Mouse (Mus musculus) lung, embryonic 16.5 days (tissue): ENCODE data around the gene Tgfb3. TPM values are rescaled to one million over a fixed set of nuclear protein-coding genes. Genes with fewer than 3 reads are reported as not detected.
A peak's percentile ranks its signal among the peaks of the same experiment; 100 is the strongest.

Source experiments
- ATAC-seq: fragments of 200-750 bp; cut with Nextera tagmentation; 2 replicates; pipeline ENCODE4 v1.8.0; 2017; ENCODE audit warnings: low read depth, mild to moderate bottlenecking, moderate library complexity
- H3K27ac ChIP-seq: fragments of 300-500 bp; sonication (generic); 2 replicates; pipeline ENCODE4 v1.5.1; 2014; ENCODE audit warnings: mild to moderate bottlenecking, control low read depth, low read length
- H3K27me3 ChIP-seq: fragments of 300-500 bp; sonication (generic); 2 replicates; pipeline ENCODE4 v1.6.1; 2014; ENCODE audit warnings: low read depth, low read length, mixed read lengths; ENCODE audit not compliant: control insufficient read depth, insufficient read depth
- H3K36me3 ChIP-seq: fragments of 300-500 bp; sonication (generic); 2 replicates; pipeline ENCODE4 v1.6.1; 2014; ENCODE audit warnings: low read length; ENCODE audit not compliant: control insufficient read depth, insufficient read depth
- H3K4me1 ChIP-seq: fragments of 300-500 bp; sonication (generic); replicated peaks from 2 replicates; pipeline ENCODE4 v1.6.1; 2014; ENCODE audit warnings: low read length, mixed read lengths; ENCODE audit not compliant: control insufficient read depth, insufficient read depth
- H3K4me2 ChIP-seq: fragments of 300-500 bp; sonication (generic); 2 replicates; pipeline ENCODE4 v1.6.1; 2014; ENCODE audit warnings: low read depth, low read length, control low read depth
- H3K4me3 ChIP-seq: fragments of 300-500 bp; sonication (generic); 2 replicates; pipeline ENCODE4 v1.5.1; 2014; ENCODE audit warnings: mild to moderate bottlenecking, low read length, control low read depth
- H3K9ac ChIP-seq: fragments of 300-500 bp; sonication (generic); 2 replicates; pipeline ENCODE4 v1.6.1; 2014; ENCODE audit warnings: low read length, control low read depth
- H3K9me3 ChIP-seq: fragments of 300-500 bp; sonication (generic); 2 replicates; pipeline ENCODE4 v1.6.1; 2016; ENCODE audit warnings: low read length; ENCODE audit not compliant: control insufficient read depth
- WGBS: fragments of 180-500 bp; shearing (Covaris S2); extraction: QIAGEN DNeasy Blood & Tissue Kit; methylation state at CpG from one replicate; pipeline ENCODE4 v1.1.7; 2014; 5-methylcytosine and 5-hydroxymethylcytosine counted together
- polyA plus RNA-seq: library from polyadenylated mRNA; unstranded; fragments of >200 nt; fragmentation: Nextera tagmentation; extraction: Ambion mirVana; gene quantifications from 2 replicates; pipeline ENCODE4 v1.2.1, GENCODE M21; 2015

Gene Tgfb3
- 43.2 and 50.3 TPM in 2 replicates for polyA plus RNA-seq

- Histone ChIP-seq H3K9me3 (no peaks in the 10 kb centered on the region), H3K4me1 (peaks cover 23% of the 10 kb centered on the region), H3K4me2 (peak within 1 kb of the TSS; percentile 89), H3K27ac (peak within 1 kb of the TSS; percentile 98), H3K4me3 (peak within 1 kb of the TSS; percentile 63), H3K36me3 (no peaks in the 10 kb centered on the region), H3K27me3 (no peaks in the 10 kb centered on the region), H3K9ac (peak within 1 kb of the TSS; percentile 87)
- under 1% methylated on average over 25 of the region's 25 CpGs for WGBS
- ATAC-seq: peak; percentile 87
These were observed at the start of gene Tgfb3 for GRCm38 (mm10) chr12:86078553-86079201. Gene Tgfb3 (minus strand): TSS chr12:86079041.

DNA sequence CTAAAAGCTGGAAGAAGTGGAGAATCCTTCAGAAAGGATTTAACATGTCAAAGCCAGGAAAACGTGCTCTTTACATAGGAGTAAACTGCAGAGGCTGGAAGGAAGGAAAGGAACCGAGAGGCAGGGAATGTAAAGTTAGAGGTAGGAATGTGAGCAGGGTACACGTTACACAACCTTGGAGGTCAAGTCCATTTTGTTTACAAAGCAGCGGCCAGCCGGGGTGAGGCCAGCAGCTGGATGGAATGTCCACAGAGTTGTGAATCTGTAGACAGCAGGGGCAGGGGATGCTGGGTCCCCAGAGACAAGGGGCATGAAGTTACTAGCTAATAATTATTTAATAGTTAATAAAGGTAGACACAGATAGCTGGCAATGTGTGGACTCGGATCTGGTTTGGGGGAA lies 49.3 kb upstream of the Tgfb3 start:
- WGBS: 27% methylated on average over 6 of the region's 6 CpGs
- Histone ChIP-seq H3K27me3 (no peaks in the 10 kb centered on the region), H3K9ac (no peak overlapping the region), H3K36me3 (no peaks in the 10 kb centered on the region), H3K4me1 (peaks cover 8% of the 10 kb centered on the region; the same call in 1 of the 2 replicates), H3K27ac (no peak overlapping the region), H3K9me3 (no peaks in the 10 kb centered on the region), H3K4me3 (no peak overlapping the region), H3K4me2 (no peak overlapping the region)
- ATAC-seq: no peak

DNA sequence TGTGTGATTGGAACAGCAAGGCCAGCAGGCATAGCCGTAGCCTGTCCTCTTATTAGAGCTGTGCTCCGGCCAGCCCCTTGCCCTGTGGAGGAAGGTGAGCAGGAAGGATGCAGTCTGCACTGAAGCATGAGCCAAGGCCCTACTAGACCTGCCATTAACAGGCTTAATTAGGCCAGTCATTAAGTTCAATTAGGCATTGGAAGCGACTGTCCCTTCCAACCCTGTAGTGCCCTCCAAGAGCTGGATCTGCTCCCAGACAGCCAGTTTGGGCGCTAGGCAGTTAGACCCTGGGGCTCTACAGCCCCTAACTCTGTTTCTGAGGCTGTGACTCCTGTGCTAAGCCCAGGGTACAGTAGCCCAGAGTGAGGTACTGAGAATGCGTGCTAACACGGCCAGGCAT lies 45.2 kb upstream of the Tgfb3 start:
- no peaks in the 10 kb centered on the region for H3K36me3 ChIP-seq
- WGBS: 83% methylated on average over 6 of the region's 6 CpGs
- no peak for ATAC-seq

DNA sequence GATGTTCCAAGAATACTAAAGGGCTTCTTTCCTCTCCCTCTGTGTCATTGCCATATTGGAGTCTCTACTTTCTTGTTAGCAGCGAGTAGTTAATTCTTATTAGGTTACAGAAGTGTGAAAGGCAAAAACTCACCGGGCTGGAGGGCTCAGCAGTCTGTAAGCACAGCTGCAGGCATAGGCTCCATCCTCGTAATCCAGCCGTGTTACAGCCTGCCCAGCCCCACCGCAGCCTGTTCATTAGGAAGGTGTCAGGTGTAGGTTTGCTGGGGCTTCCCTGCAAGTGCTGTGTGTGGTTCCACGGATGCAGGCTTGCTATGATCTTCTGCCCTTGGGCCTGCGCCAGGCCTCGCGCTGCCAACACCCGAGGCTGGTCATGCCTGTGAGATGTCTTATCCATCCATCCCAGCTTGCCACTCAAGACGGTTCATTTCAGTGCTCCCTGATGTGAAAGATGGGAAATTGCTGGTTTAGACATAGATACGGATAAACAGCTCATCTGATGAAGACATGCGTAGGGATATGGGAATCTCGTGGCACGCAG lies 37.5 kb upstream of the Tgfb3 start:
- no peaks in the 10 kb centered on the region for H3K9me3 ChIP-seq
- H3K4me2 ChIP-seq: no peak overlapping the region
- WGBS: 75% methylated on average over 15 of the region's 15 CpGs
- ATAC-seq: no peak
- no peak overlapping the region for H3K9ac ChIP-seq
- no peaks in the 10 kb centered on the region for H3K4me1 ChIP-seq
- H3K36me3 ChIP-seq: no peaks in the 10 kb centered on the region
- H3K27ac ChIP-seq: no peak overlapping the region
- no peak overlapping the region for H3K4me3 ChIP-seq
- no peaks in the 10 kb centered on the region for H3K27me3 ChIP-seq

More for the DNA sequence above, 45.2 kb upstream of the Tgfb3 start:
- no peaks in the 10 kb centered on the region for H3K9me3 ChIP-seq
- no peak overlapping the region for H3K9ac ChIP-seq
- no peaks in the 10 kb centered on the region for H3K27me3 ChIP-seq
- no peak overlapping the region for H3K4me2 ChIP-seq
- H3K4me1 ChIP-seq: peaks cover 3% of the 10 kb centered on the region; the same call in 1 of the 2 replicates
- no peak overlapping the region for H3K4me3 ChIP-seq
- H3K27ac ChIP-seq: no peak overlapping the region

GRCm38 (mm10) chr12:86110637-86111036 lies 31.8 kb upstream of the Tgfb3 start:
- Histone ChIP-seq H3K27me3 (no peaks in the 10 kb centered on the region), H3K9ac (no peak overlapping the region), H3K9me3 (no peaks in the 10 kb centered on the region), H3K4me2 (no peak overlapping the region), H3K4me3 (no peak overlapping the region), H3K36me3 (no peaks in the 10 kb centered on the region), H3K27ac (no peak overlapping the region), H3K4me1 (no peaks in the 10 kb centered on the region)
- ATAC-seq: no peak
- 98% methylated on average over 2 of the region's 2 CpGs for WGBS

- H3K36me3 ChIP-seq: no peaks in the 10 kb centered on the region
- 78% methylated on average over 4 of the region's 4 CpGs for WGBS
- H3K4me3 ChIP-seq: no peak overlapping the region
- no peak overlapping the region for H3K9ac ChIP-seq
- no peaks in the 10 kb centered on the region for H3K9me3 ChIP-seq
- H3K27me3 ChIP-seq: no peaks in the 10 kb centered on the region
- peaks cover 6% of the 10 kb centered on the region for H3K4me1 ChIP-seq
- no peak for ATAC-seq
- no peak overlapping the region for H3K27ac ChIP-seq
- H3K4me2 ChIP-seq: no peak overlapping the region
These were observed 30.7 kb upstream of the Tgfb3 start for GRCm38 (mm10) chr12:86109531-86109930.

- no peaks in the 10 kb centered on the region for H3K27me3 ChIP-seq
- H3K9me3 ChIP-seq: no peaks in the 10 kb centered on the region
- H3K4me3 ChIP-seq: no peak overlapping the region
- 70% methylated on average over 7 of the region's 7 CpGs for WGBS
- no peaks in the 10 kb centered on the region for H3K36me3 ChIP-seq
- no peak overlapping the region for H3K27ac ChIP-seq
- H3K4me2 ChIP-seq: no peak overlapping the region
- H3K4me1 ChIP-seq: peaks cover 20% of the 10 kb centered on the region
- H3K9ac ChIP-seq: no peak overlapping the region
- ATAC-seq: no peak
These were observed 28.8 kb upstream of the Tgfb3 start for GRCm38 (mm10) chr12:86107645-86108044.

DNA sequence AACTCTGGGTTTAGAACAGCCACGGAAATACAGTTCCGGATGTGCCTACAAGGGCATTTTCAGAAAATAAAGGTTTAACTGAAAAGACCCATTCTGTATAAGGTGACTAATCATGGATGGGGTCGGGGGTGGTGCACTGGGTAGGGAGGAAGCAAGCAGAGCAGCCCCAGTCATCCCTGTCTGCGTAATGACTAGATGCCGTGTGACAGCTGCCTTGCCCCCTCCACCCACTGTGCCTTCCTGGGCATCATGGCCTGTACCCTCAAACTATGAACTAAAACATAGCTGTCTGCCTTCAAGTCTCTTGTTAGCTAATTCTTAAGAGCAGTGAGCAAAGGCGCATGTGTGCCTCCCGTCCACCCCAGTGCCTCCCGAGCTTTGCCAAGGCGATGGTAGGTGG lies 27.2 kb upstream of the Tgfb3 start:
- H3K4me2 ChIP-seq: no peak overlapping the region
- no peak for ATAC-seq
- no peaks in the 10 kb centered on the region for H3K36me3 ChIP-seq
- 92% methylated on average over 9 of the region's 9 CpGs for WGBS
- H3K27ac ChIP-seq: no peak overlapping the region
- no peak overlapping the region for H3K9ac ChIP-seq
- no peaks in the 10 kb centered on the region for H3K27me3 ChIP-seq
- peaks cover 20% of the 10 kb centered on the region for H3K4me1 ChIP-seq
- H3K9me3 ChIP-seq: no peaks in the 10 kb centered on the region
- no peak overlapping the region for H3K4me3 ChIP-seq

DNA sequence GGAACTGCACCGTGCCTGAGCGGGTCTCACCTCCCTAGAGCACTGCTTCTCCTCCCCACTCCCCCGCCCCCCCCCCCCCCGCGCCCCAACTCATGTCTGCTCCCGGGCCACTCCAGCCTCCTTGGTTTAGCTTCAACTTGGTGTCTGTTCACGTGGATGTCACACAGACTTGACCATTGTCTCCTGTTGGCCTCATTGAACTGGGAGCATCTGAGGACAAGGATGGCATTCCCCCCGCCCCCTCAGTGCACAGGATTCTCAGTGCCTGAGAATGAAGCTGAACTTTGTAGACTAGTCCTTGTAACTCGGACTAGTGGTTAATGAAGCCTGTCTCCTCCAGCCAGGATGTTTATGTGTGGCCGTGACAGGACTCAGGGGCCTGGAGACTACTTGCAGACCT lies 26.7 kb upstream of the Tgfb3 start:
- Histone ChIP-seq H3K4me3 (no peak overlapping the region), H3K27ac (no peak overlapping the region), H3K4me1 (peaks cover 20% of the 10 kb centered on the region), H3K4me2 (no peak overlapping the region), H3K36me3 (no peaks in the 10 kb centered on the region), H3K27me3 (no peaks in the 10 kb centered on the region), H3K9me3 (no peaks in the 10 kb centered on the region), H3K9ac (no peak overlapping the region)
- 81% methylated on average over 9 of the region's 10 CpGs for WGBS
- ATAC-seq: no peak
